16 mouse cellular contexts compared by ENCODE assay signal in the genomic region with DNA sequence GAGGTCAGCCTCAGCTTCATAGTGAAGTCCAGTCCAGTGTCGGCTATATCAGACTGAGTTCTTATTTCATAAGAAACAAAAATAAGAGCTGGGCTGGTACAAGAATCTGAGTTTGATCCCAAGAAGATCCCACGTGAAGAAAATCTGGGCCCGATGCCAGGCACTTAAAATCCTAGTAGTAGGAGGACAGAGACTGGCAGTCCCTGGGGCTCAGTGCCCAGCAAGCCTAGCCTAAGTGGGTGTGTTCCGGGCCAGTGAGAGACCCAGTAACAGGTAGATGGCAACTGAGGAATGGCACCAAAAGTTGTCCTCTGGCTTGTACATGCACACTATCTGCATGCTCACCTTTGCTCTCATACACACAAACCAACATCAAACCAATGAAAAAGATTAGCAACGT. TPM values are rescaled to one million over a fixed set of nuclear protein-coding genes. Genes with fewer than 3 reads are reported as not detected.
DNase-seq lines count a peak whose midpoint lies in the region; ATAC-seq lines count a peak whose summit lies in the region.
"Had no signal": no experiment of that assay in that cellular context is flagged by ENCODE, and none has a peak within 500 bp of the region (broad histone marks: within the 10 kb centered on the region; RNA-seq: fewer than 3 reads in every experiment).

No protein-coding gene starts in this region.

- no peak overlapping the region for H3K9ac ChIP-seq in liver, embryonic 12.5 days
- H3K9ac ChIP-seq: embryonic facial prominence, embryonic 13.5 days; heart, embryonic 15.5 days; hindbrain, embryonic 14.5 days; limb, embryonic 15.5 days; midbrain, embryonic 15.5 days had no signal

- WGBS in liver, embryonic 12.5 days (ENCODE audit: insufficient replicate concordance) = 87% methylated on average over 5 of the region's 5 CpGs

- H3K27me3 ChIP-seq in liver, embryonic 12.5 days (replicated peaks) = no peaks in the 10 kb centered on the region
- H3K27me3 ChIP-seq: embryonic facial prominence, embryonic 13.5 days; heart, embryonic 15.5 days; limb, embryonic 15.5 days; midbrain, embryonic 15.5 days had no signal

- no peak for ATAC-seq in erythroid progenitor cell, adult 5-6 weeks (replicated peaks; ENCODE audit: low FRiP score, poor library complexity, severe bottlenecking)
- ATAC-seq in liver, embryonic 12.5 days = no peak
- ATAC-seq: midbrain, embryonic 15.5 days had no signal

- no peak overlapping the region for H3K27ac ChIP-seq in liver, embryonic 12.5 days
- H3K27ac ChIP-seq: embryonic facial prominence, embryonic 13.5 days; heart, embryonic 15.5 days; hindbrain, embryonic 14.5 days; limb, embryonic 15.5 days; midbrain, embryonic 15.5 days had no signal

- peak; percentile 19 for DNase-seq in kidney, postnatal 10 days
- DNase-seq in kidney, adult 11 months = no peak
- DNase-seq in frontal cortex, adult 2 months (ENCODE audit: extremely low spot score in 1 of 2, low spot score in 1 of 2) = peak; percentile 38 to 79
- peak; percentile 48 for DNase-seq in layer of hippocampus, adult 9-11 months
- DNase-seq in right cerebral cortex, postnatal 10 days (ENCODE audit: low spot score in 2 of 2) = peak; percentile 76
- no peak for DNase-seq in ovary, postnatal 36 days (ENCODE audit: low spot score)
- DNase-seq: kidney, postnatal 14 days; spleen, adult 18-20 months; thymus, adult 18-20 months had no signal

- H3K4me3 ChIP-seq in liver, embryonic 12.5 days = no peak overlapping the region
- H3K4me3 ChIP-seq: embryonic facial prominence, embryonic 13.5 days; heart, embryonic 15.5 days; limb, embryonic 15.5 days; midbrain, embryonic 15.5 days had no signal

- H3K4me2 ChIP-seq in liver, embryonic 12.5 days = no peak overlapping the region
- H3K4me2 ChIP-seq: embryonic facial prominence, embryonic 13.5 days; heart, embryonic 15.5 days; hindbrain, embryonic 14.5 days; limb, embryonic 15.5 days; midbrain, embryonic 15.5 days had no signal

- H3K9me3 ChIP-seq in liver, embryonic 12.5 days (replicated peaks) = no peaks in the 10 kb centered on the region
- H3K9me3 ChIP-seq: embryonic facial prominence, embryonic 13.5 days; heart, embryonic 15.5 days; limb, embryonic 15.5 days; midbrain, embryonic 15.5 days had no signal

- H3K4me1 ChIP-seq in liver, embryonic 12.5 days = peaks cover 3% of the 10 kb centered on the region; the same call in 1 of the 2 replicates
- H3K4me1 ChIP-seq: embryonic facial prominence, embryonic 13.5 days; heart, embryonic 15.5 days; limb, embryonic 15.5 days; midbrain, embryonic 15.5 days had no signal

- peaks cover 57% of the 10 kb centered on the region for H3K36me3 ChIP-seq in liver, embryonic 12.5 days

RNA-seq across cellular contexts. Expression of a gene that starts 22.9 kb away (rescaled TPM):
- 28.0 and 29.9 TPM in 2 replicates for polyA plus RNA-seq in frontal cortex, adult 2 months (2012; rRNA removed)
- total RNA-seq in erythroid progenitor cell, adult 5-6 weeks (2015; ENCODE audit: low replicate concordance) = 56.2 and 75.3 TPM in 2 replicates
- total RNA-seq in erythroid progenitor cell, adult 5-6 weeks (2017; ENCODE audit: low replicate concordance) = 56.1 and 64.0 TPM in 2 replicates
- polyA plus RNA-seq in liver, embryonic 12.5 days (2016; fragmentation: Nextera tagmentation; extraction: Ambion mirVana) = 18.3 and 18.6 TPM in 2 replicates

Comparison
In these comparisons a context has a peak if more than half of its experiments do, and no peak if none do; other contexts are left out.
1. DNase-seq: peak in kidney, postnatal 10 days (single experiment), frontal cortex, adult 2 months (2 of 2), layer of hippocampus, adult 9-11 months (single experiment) and right cerebral cortex, postnatal 10 days (2 of 2); none in kidney, adult 11 months (single experiment) and ovary, postnatal 36 days (single experiment).